In the genomic region with DNA sequence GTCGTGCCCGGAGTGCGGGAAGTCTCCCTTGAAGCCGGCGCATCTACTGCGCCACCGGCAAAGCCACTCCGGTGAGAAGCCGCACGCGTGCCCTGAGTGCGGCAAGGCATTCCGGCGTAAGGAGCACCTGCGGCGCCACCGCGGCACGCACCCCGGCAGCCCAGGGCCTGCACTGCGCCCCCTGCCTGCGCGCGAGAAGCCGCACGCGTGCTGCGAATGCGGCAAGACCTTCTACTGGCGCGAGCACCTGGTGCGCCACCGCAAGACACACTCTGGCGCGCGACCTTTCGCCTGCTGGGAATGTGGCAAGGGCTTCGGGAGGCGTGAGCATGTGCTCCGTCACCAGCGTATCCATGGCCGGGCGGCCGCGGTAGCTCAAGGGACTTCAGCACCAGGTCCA, we compare ENCODE assay signal across 10 mouse cellular contexts. TPM values are rescaled to one million over a fixed set of nuclear protein-coding genes. Genes with fewer than 3 reads are reported as not detected.
DNase-seq lines count a peak whose midpoint lies in the region; ATAC-seq lines count a peak whose summit lies in the region.
"Had no signal": no experiment of that assay in that cellular context is flagged by ENCODE, and none has a peak within 500 bp of the region (broad histone marks: within the 10 kb centered on the region; RNA-seq: fewer than 3 reads in every experiment).

No protein-coding gene starts in this region.

- H3K27me3 ChIP-seq in heart, embryonic 11.5 days (ENCODE audit: control insufficient read depth, insufficient read depth, low read length), result peaks cover 7% of the 10 kb centered on the region
- H3K27me3 ChIP-seq in neural tube, embryonic 15.5 days (replicated peaks), result no peaks in the 10 kb centered on the region
- H3K27me3 ChIP-seq: megakaryocyte, embryonic 14.5 days had no signal

- H3K4me3 ChIP-seq in heart, embryonic 11.5 days (ENCODE audit: low read depth, low read length), result no peak overlapping the region
- no peak overlapping the region for H3K4me3 ChIP-seq in neural tube, embryonic 15.5 days (replicated peaks)
- H3K4me3 ChIP-seq: megakaryocyte, embryonic 14.5 days had no signal

- peak overlapping the region; percentile 35 for H3K4me2 ChIP-seq in heart, embryonic 11.5 days
- no peak overlapping the region for H3K4me2 ChIP-seq in neural tube, embryonic 15.5 days

- peaks cover 12% of the 10 kb centered on the region for H3K36me3 ChIP-seq in heart, embryonic 11.5 days (ENCODE audit: control insufficient read depth, insufficient read depth, low read length)
- H3K36me3 ChIP-seq in neural tube, embryonic 15.5 days, result peaks cover 59% of the 10 kb centered on the region

- no peak overlapping the region for H3K27ac ChIP-seq in heart, embryonic 11.5 days (ENCODE audit: low read depth, low read length)
- no peak overlapping the region for H3K27ac ChIP-seq in neural tube, embryonic 15.5 days (replicated peaks)

- no peak for ATAC-seq in heart, embryonic 11.5 days (replicated peaks; ENCODE audit: insufficient number of reproducible peaks, low FRiP score, low TSS enrichment)
- no peak for ATAC-seq in neural tube, embryonic 15.5 days (ENCODE audit: low FRiP score)

- WGBS in heart, embryonic 11.5 days (ENCODE audit: insufficient replicate concordance), result 41% methylated on average over 45 of the region's 45 CpGs
- WGBS in neural tube, embryonic 15.5 days, result 47% methylated on average over 45 of the region's 45 CpGs

- H3K9ac ChIP-seq in heart, embryonic 11.5 days (ENCODE audit: low read depth, low read length), result no peak overlapping the region
- H3K9ac ChIP-seq in neural tube, embryonic 15.5 days (replicated peaks), result no peak overlapping the region

- H3K4me1 ChIP-seq in heart, embryonic 11.5 days (ENCODE audit: control insufficient read depth, insufficient read depth, low read length), result no peaks in the 10 kb centered on the region
- no peaks in the 10 kb centered on the region for H3K4me1 ChIP-seq in neural tube, embryonic 15.5 days

- no peaks in the 10 kb centered on the region for H3K9me3 ChIP-seq in heart, embryonic 11.5 days (replicated peaks; ENCODE audit: control insufficient read depth, low read length)
- no peaks in the 10 kb centered on the region for H3K9me3 ChIP-seq in neural tube, embryonic 15.5 days (replicated peaks)
- H3K9me3 ChIP-seq: megakaryocyte, embryonic 14.5 days had no signal

- no peak for DNase-seq in heart, adult 9 months (ENCODE audit: low spot score in 2 of 2)
- peak; percentile 24 for DNase-seq in neural tube, embryonic 10.5 days (ENCODE audit: extremely low spot score, low spot score)
- DNase-seq in kidney, adult 8-10 months, result peak; percentile 49 to 50
- no peak for DNase-seq in c-Kit-positive CD71-positive TER-119-positive erythroid progenitor cells, embryonic 14.5 days (ENCODE audit: low spot score)
- DNase-seq in layer of hippocampus, adult 11-12 months (ENCODE audit: low spot score), result no peak
- no peak for DNase-seq in adipocyte (ENCODE audit: low spot score)
- DNase-seq: left cerebral cortex, postnatal 4 days had no signal

RNA-seq across cellular contexts. Expression of a gene that starts 7.3 kb away (rescaled TPM):
- polyA plus RNA-seq in heart, embryonic 11.5 days (2014; fragmentation: Nextera tagmentation; extraction: Ambion mirVana), result not detected in 2 replicates
- polyA plus RNA-seq in neural tube, embryonic 15.5 days (2015; fragmentation: Nextera tagmentation; extraction: Ambion mirVana), result not detected in 2 replicates

RNA-seq across cellular contexts. Expression of a gene that starts 17.5 kb away (rescaled TPM):
- polyA plus RNA-seq in heart, embryonic 11.5 days (2014; fragmentation: Nextera tagmentation; extraction: Ambion mirVana), result 30.9 and 31.4 TPM in 2 replicates
- polyA plus RNA-seq in neural tube, embryonic 15.5 days (2015; fragmentation: Nextera tagmentation; extraction: Ambion mirVana), result 80.3 and 86.4 TPM in 2 replicates

RNA-seq across cellular contexts. Expression of a gene that starts 32.5 kb away (rescaled TPM):
- polyA plus RNA-seq in heart, embryonic 11.5 days (2014; fragmentation: Nextera tagmentation; extraction: Ambion mirVana), result not detected in 2 replicates
- not detected in 2 replicates for polyA plus RNA-seq in neural tube, embryonic 15.5 days (2015; fragmentation: Nextera tagmentation; extraction: Ambion mirVana)

RNA-seq across cellular contexts. Expression of a gene that starts 33.7 kb away (rescaled TPM):
- 9.0 and 13.3 TPM in 2 replicates for polyA plus RNA-seq in heart, embryonic 11.5 days (2014; fragmentation: Nextera tagmentation; extraction: Ambion mirVana)
- 26.0 and 28.6 TPM in 2 replicates for polyA plus RNA-seq in neural tube, embryonic 15.5 days (2015; fragmentation: Nextera tagmentation; extraction: Ambion mirVana)

Comparison
In these comparisons a context has a peak if more than half of its experiments do, and no peak if none do; other contexts are left out.
1. DNase-seq: peak in neural tube, embryonic 10.5 days (single experiment) and kidney, adult 8-10 months (2 of 2); none in heart, adult 9 months (0 of 2), c-Kit-positive CD71-positive TER-119-positive erythroid progenitor cells, embryonic 14.5 days (single experiment), layer of hippocampus, adult 11-12 months (single experiment) and adipocyte (single experiment).